Mouse (Mus musculus) C2C12 (cell line): Measurements from ENCODE around the gene Olfr15.

Experiments
- CTCF ChIP-seq: IDR thresholded peaks from one replicate; pipeline ENCODE4 v1.5.1; 2011; ENCODE audit not compliant: control insufficient read depth, insufficient read depth, insufficient read length
- MAX ChIP-seq: IDR thresholded peaks from one replicate; pipeline ENCODE4 v1.6.1; 2011; ENCODE audit warnings: mild to moderate bottlenecking, control low read depth
- MYOD1 ChIP-seq: IDR thresholded peaks from one replicate; pipeline ENCODE4 v1.6.1; 2011; ENCODE audit warnings: low read depth; ENCODE audit not compliant: control insufficient read depth, insufficient read length

- TF ChIP-seq CTCF (no peak), MYOD1 (no peak), MAX (no peak)
These were observed 25.1 kb downstream of the Olfr15 start for GRCm38 (mm10) chr16:3855776-3856175.
